Mouse (Mus musculus) inflammation-experienced regulatory T-cells, adult 6 months (primary cell): ENCODE results near the gene Arhgap27. TPM values are rescaled to one million over a fixed set of nuclear protein-coding genes. Genes with fewer than 3 reads are reported as not detected.
"Not testable (repeated sequence)": the region's sequence is repeated elsewhere in the genome, so short reads cannot be mapped to it uniquely, and the experiment has no call there.

Source experiments
- ATAC-seq: one replicate; pipeline ENCODE4 v1.8.0; 2017
- polyA plus RNA-seq, 3 experiments: library from polyadenylated mRNA; unstranded; fragments of 100-300 nt; shearing (Covaris generic); gene quantifications; one replicate each; pipeline ENCODE4 v1.2.1; 2017

Arhgap27 gene
- polyA plus RNA-seq, 3 experiments from 2014 or later, result 22.2 to 27.8 (median 25.8) TPM

- ATAC-seq, result peak; percentile 60
Observed at GRCm38 (mm10) chr11:103332186-103332889, 31.2 kb downstream of the Arhgap27 start.

- no peak for ATAC-seq
Observed at GRCm38 (mm10) chr11:103331502-103332185, 31.8 kb downstream of the Arhgap27 start.

- ATAC-seq, result no peak
Observed at GRCm38 (mm10) chr11:103330651-103331319, 32.7 kb downstream of the Arhgap27 start.

- peak; percentile 74 for ATAC-seq
Observed at GRCm38 (mm10) chr11:103326950-103327349, 36.5 kb downstream of the Arhgap27 start.

- no peak for ATAC-seq
Observed at GRCm38 (mm10) chr11:103325172-103325571, 38.3 kb downstream of the Arhgap27 start.

GRCm38 (mm10) chr11:103324723-103325122 is 38.8 kb downstream of the Arhgap27 start:
- no peak for ATAC-seq

GRCm38 (mm10) chr11:103322832-103323231 is 40.7 kb downstream of the Arhgap27 start:
- not testable (repeated sequence) for ATAC-seq

GRCm38 (mm10) chr11:103320646-103321045 is 42.8 kb downstream of the Arhgap27 start:
- ATAC-seq, result no peak

GRCm38 (mm10) chr11:103320196-103320595 is 43.3 kb downstream of the Arhgap27 start:
- ATAC-seq, result no peak

- no peak for ATAC-seq
Observed at GRCm38 (mm10) chr11:103318042-103318441, 45.5 kb downstream of the Arhgap27 start.

- ATAC-seq, result no peak
Observed at GRCm38 (mm10) chr11:103315379-103315778, 48.1 kb downstream of the Arhgap27 start.

GRCm38 (mm10) chr11:103314736-103315374 is 48.6 kb downstream of the Arhgap27 start:
- no peak for ATAC-seq

GRCm38 (mm10) chr11:103313542-103313941 is 50.0 kb downstream of the Arhgap27 start:
- ATAC-seq, result no peak

GRCm38 (mm10) chr11:103312655-103313255 is 50.7 kb downstream of the Arhgap27 start:
- no peak for ATAC-seq

GRCm38 (mm10) chr11:103311960-103312611 is 51.4 kb downstream of the Arhgap27 start:
- ATAC-seq, result no peak

- no peak for ATAC-seq
Observed at GRCm38 (mm10) chr11:103309956-103310574, 53.4 kb downstream of the Arhgap27 start.

GRCm38 (mm10) chr11:103307910-103308309 is 55.6 kb downstream of the Arhgap27 start:
- ATAC-seq, result peak; percentile 63

- no peak for ATAC-seq
Observed at GRCm38 (mm10) chr11:103304525-103304924, 59.0 kb downstream of the Arhgap27 start.

GRCm38 (mm10) chr11:103294772-103295171 is 68.7 kb downstream of the Arhgap27 start:
- ATAC-seq, result no peak

GRCm38 (mm10) chr11:103294066-103294465 is 69.4 kb downstream of the Arhgap27 start:
- no peak for ATAC-seq

- no peak for ATAC-seq
Observed at GRCm38 (mm10) chr11:103292890-103293287, 70.6 kb downstream of the Arhgap27 start.
